Mouse (Mus musculus) layer of hippocampus, adult 9-11 months (tissue): ENCODE data around the gene Zfp239.
A peak's percentile ranks its signal among the peaks of the same experiment; 100 is the strongest.

Experiments
- DNase-seq: peaks from one replicate; pipeline ENCODE4 v3.0.0; 2022

The Zfp239 gene

GRCm38 (mm10) chr6:117879408-117880115 is 17.7 kb downstream of the Zfp239 start:
- peak; percentile 98 for DNase-seq

- DNase-seq, result no peak
These were observed 18.5 kb downstream of the Zfp239 start for GRCm38 (mm10) chr6:117880394-117880838.

GRCm38 (mm10) chr6:117881229-117881628 is 19.3 kb downstream of the Zfp239 start:
- DNase-seq, result no peak

- no peak for DNase-seq
These were observed 20.1 kb downstream of the Zfp239 start for GRCm38 (mm10) chr6:117881997-117882396.

GRCm38 (mm10) chr6:117885943-117886342 is 24.0 kb downstream of the Zfp239 start:
- no peak for DNase-seq

- DNase-seq, result no peak
These were observed 26.1 kb downstream of the Zfp239 start for GRCm38 (mm10) chr6:117888032-117888431.

GRCm38 (mm10) chr6:117888642-117889096 is 26.8 kb downstream of the Zfp239 start:
- DNase-seq, result no peak

- DNase-seq, result no peak
These were observed 28.4 kb downstream of the Zfp239 start for GRCm38 (mm10) chr6:117890257-117890656.

GRCm38 (mm10) chr6:117891369-117892160 is 29.7 kb downstream of the Zfp239 start:
- DNase-seq, result no peak

GRCm38 (mm10) chr6:117892386-117892785 is 30.5 kb downstream of the Zfp239 start:
- no peak for DNase-seq

GRCm38 (mm10) chr6:117893435-117893834 is 31.5 kb downstream of the Zfp239 start:
- DNase-seq, result no peak

GRCm38 (mm10) chr6:117897800-117898199 is 35.9 kb downstream of the Zfp239 start:
- no peak for DNase-seq

- peak; percentile 68 for DNase-seq
These were observed 38.5 kb downstream of the Zfp239 start, which contains the start of gene Hnrnpf for GRCm38 (mm10) chr6:117900126-117901080. Hnrnpf (plus strand) TSS chr6:117900324.

GRCm38 (mm10) chr6:117901510-117902402 is 39.9 kb downstream of the Zfp239 start:
- no peak for DNase-seq

GRCm38 (mm10) chr6:117902556-117902955 is 40.7 kb downstream of the Zfp239 start:
- DNase-seq, result no peak

- no peak for DNase-seq
These were observed 41.9 kb downstream of the Zfp239 start for GRCm38 (mm10) chr6:117903836-117904235.

- no peak for DNase-seq
These were observed 43.5 kb downstream of the Zfp239 start for GRCm38 (mm10) chr6:117905260-117905930.

GRCm38 (mm10) chr6:117906015-117906531 is 44.2 kb downstream of the Zfp239 start:
- no peak for DNase-seq

GRCm38 (mm10) chr6:117906590-117907271 is 44.8 kb downstream of the Zfp239 start:
- DNase-seq, result peak; percentile 98
